Mouse (Mus musculus): ENCODE results near the gene Tspo.

GRCm38 (mm10) chr15:83615245-83615644 is 51.9 kb downstream of the Tspo start:
- TF ChIP-seq CTCF (IDR thresholded peaks at IDR 0.05; ENCODE audit: extremely low read depth, insufficient read length, insufficient replicate concordance, low read depth, low read length), result no peak
- TF ChIP-seq POLR2A (IDR thresholded peaks at IDR 0.05; ENCODE audit: low read depth, low read length), result no peak
